Mouse (Mus musculus) adrenal gland, postnatal 36 days (tissue): ENCODE data around the gene Vmn1r166. TPM values are rescaled to one million over a fixed set of nuclear protein-coding genes. Genes with fewer than 3 reads are reported as not detected.
"Not testable (repeated sequence)": the region's sequence is repeated elsewhere in the genome, so short reads cannot be mapped to it uniquely, and the experiment has no call there.

Experiments
- DNase-seq, 2 experiments: peaks; one replicate each; pipeline ENCODE4 v3.0.0; 2021; ENCODE audit warnings: mixed read lengths in 1 of 2
- long read RNA-seq, 2 experiments: library from polyadenylated mRNA; stranded (forward); transcript quantifications; one replicate each; pipeline ENCODE4 v2.0.0; 2021; ENCODE audit warnings: borderline sequencing depth in 2 of 2
- total RNA-seq, 2 experiments: library from RNA; stranded (reverse); gene quantifications; 2 replicates each; pipeline ENCODE4 v1.2.3; 2021

Gene Vmn1r166
- total RNA-seq: not detected
- long read RNA-seq, experiment 1: 0 reads
- long read RNA-seq, experiment 2: 0 reads

DNA sequence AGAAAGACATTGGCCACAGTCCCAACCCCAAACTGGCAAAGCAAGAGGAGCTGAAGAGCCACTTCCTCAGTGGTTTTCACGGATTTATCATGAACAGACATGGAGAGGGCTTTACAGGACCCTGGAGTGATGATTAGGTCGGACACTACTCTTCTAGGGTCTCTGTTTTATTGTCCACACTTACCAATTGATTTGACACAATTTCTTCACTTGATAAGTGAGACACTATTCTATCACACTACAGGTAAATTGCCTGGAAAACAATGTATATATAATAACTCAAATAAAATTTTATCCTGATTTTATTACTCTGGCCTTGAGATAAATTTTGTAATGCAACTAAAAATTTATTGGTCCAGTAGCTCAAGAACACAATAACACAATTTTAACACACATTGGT, at the start of gene Vmn1r166:
Vmn1r166 (minus strand) TSS at position 101 of the 400 bp plus-strand sequence.
- not testable (repeated sequence) for DNase-seq

DNA sequence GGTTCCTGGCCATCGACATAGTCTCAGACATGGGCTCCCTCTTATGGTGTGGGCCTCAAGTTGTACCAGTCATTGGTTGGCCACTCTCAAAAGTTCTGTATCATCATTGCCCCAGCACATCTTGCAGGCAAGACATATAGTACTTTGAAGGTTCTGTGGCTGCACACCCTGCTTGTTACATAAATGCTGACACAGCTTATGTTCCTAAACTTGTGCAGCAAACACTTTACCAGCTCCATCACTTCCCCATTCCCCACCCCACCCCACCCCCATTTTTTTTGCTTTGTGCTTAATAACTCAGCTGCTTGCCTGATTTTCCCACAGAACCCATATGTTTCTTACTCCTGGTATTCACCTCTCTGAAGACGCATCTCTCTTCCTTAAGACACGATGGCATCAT, 49.4 kb upstream of the Vmn1r166 start, which contains the start of gene Nlrp4e:
Nlrp4e (plus strand) TSS at position 301 of the 400 bp plus-strand sequence.
- not testable (repeated sequence) for DNase-seq

- not testable (repeated sequence) for DNase-seq
Measured at GRCm38 (mm10) chr7:23278800-23279199, 27.3 kb upstream of the Vmn1r166 start, which contains the start of gene Gm6902. TSS of gene Gm6902 (minus strand) at chr7:23278900.

GRCm38 (mm10) chr7:23217032-23217431, 34.5 kb downstream of the Vmn1r166 start, which contains the start of gene Vmn1r165:
TSS of gene Vmn1r165 (plus strand) at chr7:23217332.
- DNase-seq: not testable (repeated sequence)

Other genes with a start within 250 kb of the Vmn1r166 start
- gene Gm4216, start 231.8 kb downstream of the Vmn1r166 start, total RNA-seq: not detected
- gene Vmn1r163, start 196.1 kb downstream of the Vmn1r166 start, total RNA-seq: not detected
- gene Gm8720, start 184.2 kb downstream of the Vmn1r166 start, total RNA-seq: not detected
- not detected for gene Gm10662, start 107.2 kb downstream of the Vmn1r166 start, total RNA-seq
- not detected for gene Vmn1r165, start 34.4 kb downstream of the Vmn1r166 start, total RNA-seq
- gene Gm6902, start 27.2 kb upstream of the Vmn1r166 start, total RNA-seq: not detected
- gene Nlrp4e, start 49.5 kb upstream of the Vmn1r166 start, total RNA-seq: not detected
- gene Nlrp5, start 134.2 kb upstream of the Vmn1r166 start, total RNA-seq: not detected